Mouse (Mus musculus): Measurements from ENCODE around the gene Ccl7.
A peak's percentile ranks its signal among the peaks of the same experiment; 100 is the strongest.

- TF ChIP-seq POLR2A (IDR thresholded peaks at IDR 0.05; ENCODE audit: insufficient read depth, low read depth, low read length), result no peak
- TF ChIP-seq EP300 (IDR thresholded peaks at IDR 0.05; ENCODE audit: insufficient read depth, low read depth, low read length), result no peak
- TF ChIP-seq CTCF (IDR thresholded peaks at IDR 0.05), result peak; percentile 14; the same call in 1 of the 2 replicates
Measured at GRCm38 (mm10) chr11:82072374-82072773, 26.9 kb downstream of the Ccl7 start.
